Mouse (Mus musculus): ENCODE results near the gene Hnrnpk.
"Not testable (repeated sequence)": the region's sequence is repeated elsewhere in the genome, so short reads cannot be mapped to it uniquely, and the experiment has no call there.

Gene Hnrnpk

GRCm38 (mm10) chr13:58388379-58388778 is 14.8 kb downstream of the Hnrnpk start:
- no peak for DNase-seq (ENCODE audit: low spot score in 2 of 2)

GRCm38 (mm10) chr13:58387948-58388347 is 15.2 kb downstream of the Hnrnpk start:
- peak; percentile 44 to 71 for DNase-seq (ENCODE audit: low spot score in 2 of 2)

- DNase-seq (ENCODE audit: low spot score in 2 of 2): no peak
Observed at GRCm38 (mm10) chr13:58385547-58385920, 17.6 kb downstream of the Hnrnpk start.

GRCm38 (mm10) chr13:58384779-58385546 is 18.2 kb downstream of the Hnrnpk start, which contains the start of gene 2210016F16Rik:
Gene 2210016F16Rik, minus strand, starts transcription at chr13:58385225.
- DNase-seq (ENCODE audit: low spot score in 2 of 2): peak; percentile 31 to 36

GRCm38 (mm10) chr13:58384371-58384770 is 18.8 kb downstream of the Hnrnpk start:
- no peak for DNase-seq (ENCODE audit: low spot score in 2 of 2)

GRCm38 (mm10) chr13:58373153-58373470 is 30.0 kb downstream of the Hnrnpk start:
- no peak for DNase-seq (ENCODE audit: low spot score in 2 of 2)

GRCm38 (mm10) chr13:58372278-58373152 is 30.6 kb downstream of the Hnrnpk start:
- DNase-seq (ENCODE audit: low spot score in 2 of 2): no peak

GRCm38 (mm10) chr13:58368835-58369234 is 34.3 kb downstream of the Hnrnpk start:
- DNase-seq (ENCODE audit: low spot score in 2 of 2): no peak

GRCm38 (mm10) chr13:58367641-58368040 is 35.5 kb downstream of the Hnrnpk start:
- no peak for DNase-seq (ENCODE audit: low spot score in 2 of 2)

GRCm38 (mm10) chr13:58366373-58366772 is 36.8 kb downstream of the Hnrnpk start:
- DNase-seq (ENCODE audit: low spot score in 2 of 2): no peak

- not testable (repeated sequence) for DNase-seq (ENCODE audit: low spot score in 2 of 2)
Observed at GRCm38 (mm10) chr13:58365179-58365578, 38.0 kb downstream of the Hnrnpk start.

- DNase-seq (ENCODE audit: low spot score in 2 of 2): no peak
Observed at GRCm38 (mm10) chr13:58364353-58365175, 38.6 kb downstream of the Hnrnpk start.

GRCm38 (mm10) chr13:58359304-58359653 is 43.9 kb downstream of the Hnrnpk start:
- no peak for DNase-seq (ENCODE audit: low spot score in 2 of 2)

- peak; percentile 20 to 40 for DNase-seq (ENCODE audit: low spot score in 2 of 2)
Observed at GRCm38 (mm10) chr13:58358629-58359303, 44.4 kb downstream of the Hnrnpk start, which contains the start of gene Kif27. Gene Kif27, minus strand, starts transcription at chr13:58359122.

GRCm38 (mm10) chr13:58352996-58353395 is 50.1 kb downstream of the Hnrnpk start:
- DNase-seq (ENCODE audit: low spot score in 2 of 2): no peak

GRCm38 (mm10) chr13:58350606-58351005 is 52.5 kb downstream of the Hnrnpk start:
- DNase-seq (ENCODE audit: low spot score in 2 of 2): no peak

- no peak for DNase-seq (ENCODE audit: low spot score in 2 of 2)
Observed at GRCm38 (mm10) chr13:58344505-58344904, 58.6 kb downstream of the Hnrnpk start.

Measured in frontal cortex, postnatal 14 days (tissue).